In genomic region chr5:111635092-111635491, GRCm38 (mm10) we compare ENCODE assay signal across 14 mouse cellular contexts.
"Had no signal": no experiment of that assay in that cellular context is flagged by ENCODE, and none has a peak within 500 bp of the region (broad histone marks: within the 10 kb centered on the region; RNA-seq: fewer than 3 reads in every experiment).

No protein-coding gene starts in this region.

- H3K4me2 ChIP-seq: limb, embryonic 15.5 days; liver, embryonic 12.5 days; lung, embryonic 14.5 days; midbrain, embryonic 13.5 days; neural tube, embryonic 15.5 days had no signal

- H3K4me3 ChIP-seq: layer of hippocampus, adult 2 months; limb, embryonic 15.5 days; liver, embryonic 12.5 days; midbrain, embryonic 13.5 days; myocyte; neural tube, embryonic 15.5 days had no signal

- H3K9ac ChIP-seq: limb, embryonic 15.5 days; liver, embryonic 12.5 days; lung, embryonic 14.5 days; midbrain, embryonic 13.5 days; neural tube, embryonic 15.5 days had no signal

- H3K36me3 ChIP-seq: limb, embryonic 15.5 days; liver, embryonic 12.5 days; midbrain, embryonic 13.5 days; neural tube, embryonic 15.5 days had no signal

- DNase-seq: kidney, postnatal 10 days; kidney, postnatal 4 days; left cerebral cortex, postnatal 4 days; lung, embryonic 14.5 days; lung, postnatal 10 days; lung, postnatal 4 days; thymus, adult 18-20 months; thymus, postnatal 14 days had no signal

- H3K9me3 ChIP-seq: limb, embryonic 15.5 days; midbrain, embryonic 13.5 days; neural tube, embryonic 15.5 days had no signal

- H3K4me1 ChIP-seq: liver, embryonic 12.5 days had no signal

- H3K27ac ChIP-seq: layer of hippocampus, adult 2 months; limb, embryonic 15.5 days; liver, embryonic 12.5 days; midbrain, embryonic 13.5 days; neural tube, embryonic 15.5 days had no signal

- ATAC-seq: liver, embryonic 12.5 days; midbrain, embryonic 13.5 days had no signal
